Mouse (Mus musculus) cerebellum, adult 2 months (tissue): ENCODE results near the gene Fuca2.

Source experiments
- CTCF ChIP-seq: fragments of 200-500 bp; IDR thresholded peaks from 2 replicates; pipeline ENCODE4 v1.5.1; 2011; ENCODE audit warnings: low read depth, mild to moderate bottlenecking, control low read depth, low read length, moderate library complexity, borderline replicate concordance; ENCODE audit not compliant: insufficient read depth
- POLR2A ChIP-seq: fragments of 200-500 bp; IDR thresholded peaks from 2 replicates; pipeline ENCODE4 v1.6.1; 2011; ENCODE audit warnings: low read length, control low read depth, borderline replicate concordance; ENCODE audit not compliant: insufficient read depth

DNA sequence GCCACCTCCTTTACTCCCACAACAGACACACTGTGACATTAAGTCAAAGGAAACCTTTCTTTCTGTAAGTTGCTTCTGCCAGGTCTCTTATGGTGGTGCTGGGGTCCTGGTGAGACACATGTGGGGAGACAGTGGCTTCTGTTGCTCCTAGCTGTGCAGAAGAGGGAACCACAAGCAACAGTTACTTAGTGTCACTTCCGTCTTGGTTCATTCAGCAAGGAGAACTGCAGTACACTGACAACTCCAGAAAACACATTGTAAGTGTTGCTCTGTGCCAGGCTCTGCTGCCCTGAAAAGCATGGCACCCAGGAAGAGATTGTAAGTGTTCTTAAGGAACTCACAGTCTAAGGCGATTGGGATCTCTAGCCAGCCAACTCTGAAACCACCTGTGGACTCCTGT, at the start of gene Fuca2:
- TF ChIP-seq CTCF (no peak), POLR2A (no peak)
